Mouse (Mus musculus): Measurements from ENCODE around the gene Zcchc7.
"Not testable (repeated sequence)": the region's sequence is repeated elsewhere in the genome, so short reads cannot be mapped to it uniquely, and the experiment has no call there.

The Zcchc7 gene

DNA sequence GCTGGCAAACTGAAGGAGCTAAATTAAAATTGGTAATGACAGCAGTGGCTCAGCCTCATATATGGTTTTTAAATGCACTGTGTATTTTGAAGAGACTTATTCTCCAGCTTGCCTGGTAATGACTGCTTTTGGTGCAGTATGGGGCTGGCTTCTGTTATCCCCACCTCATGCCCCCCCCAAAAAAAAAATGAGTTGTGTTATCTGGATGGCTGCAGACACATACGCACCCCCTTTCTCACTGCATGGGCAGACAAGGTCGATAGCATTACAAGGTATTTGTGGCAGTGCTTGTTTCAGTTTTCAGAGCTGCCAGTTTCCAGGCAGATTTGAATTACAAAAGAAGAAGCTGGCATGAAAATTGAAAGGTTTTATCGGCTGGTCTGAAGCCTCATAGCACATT, 162.2 kb downstream of the Zcchc7 start:
- DNase-seq, result no peak

DNA sequence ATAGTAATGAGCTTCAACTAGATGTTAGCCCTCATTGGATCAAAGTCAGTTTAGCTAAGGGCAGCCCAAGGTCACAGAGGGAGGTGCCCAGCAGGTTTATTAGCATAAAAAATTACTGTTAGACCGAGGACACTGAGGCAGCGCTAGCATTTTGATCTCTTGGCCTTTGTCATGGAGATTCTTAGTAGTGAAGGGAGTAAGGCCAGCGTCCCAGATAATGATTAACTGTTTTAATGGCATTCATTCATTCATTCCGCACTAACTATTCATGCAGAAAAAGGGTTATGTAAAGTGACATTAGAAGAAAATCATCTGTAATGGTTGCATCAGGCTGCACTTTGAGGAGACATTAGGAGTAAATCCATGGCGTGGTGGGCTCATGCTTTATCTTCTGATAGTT, 165.2 kb downstream of the Zcchc7 start:
- DNase-seq, result no peak

DNA sequence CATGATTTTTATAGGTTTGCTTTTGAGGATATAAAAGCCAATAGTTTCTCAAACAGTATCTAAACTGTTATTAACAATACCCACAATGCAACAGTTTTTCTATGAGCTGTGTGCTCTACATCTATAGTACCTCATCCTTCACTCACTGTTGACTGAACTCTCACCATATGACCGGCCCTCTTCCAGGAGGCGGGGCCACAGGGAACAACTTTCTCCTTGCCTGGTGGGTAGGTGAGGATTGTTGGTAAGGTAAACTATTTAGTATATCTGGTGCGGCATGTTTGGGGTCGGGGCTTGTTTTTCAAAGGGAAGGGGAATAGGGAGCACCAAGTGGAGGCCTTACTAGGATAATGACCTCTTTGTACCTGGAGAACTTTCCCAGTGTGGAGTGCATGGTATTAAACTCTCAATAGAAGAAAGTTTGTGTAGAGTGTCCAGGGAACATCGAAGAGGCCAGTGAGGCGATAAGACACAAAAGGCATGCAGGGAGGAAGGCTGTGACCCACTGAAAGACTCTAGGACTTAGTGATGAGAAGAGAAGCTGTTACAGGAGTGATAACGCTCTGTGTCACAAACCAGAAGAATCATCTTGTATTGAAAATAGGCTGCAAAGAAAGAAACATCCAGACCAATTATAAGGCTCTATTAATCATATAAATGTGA, 166.9 kb downstream of the Zcchc7 start:
- DNase-seq, result no peak

DNA sequence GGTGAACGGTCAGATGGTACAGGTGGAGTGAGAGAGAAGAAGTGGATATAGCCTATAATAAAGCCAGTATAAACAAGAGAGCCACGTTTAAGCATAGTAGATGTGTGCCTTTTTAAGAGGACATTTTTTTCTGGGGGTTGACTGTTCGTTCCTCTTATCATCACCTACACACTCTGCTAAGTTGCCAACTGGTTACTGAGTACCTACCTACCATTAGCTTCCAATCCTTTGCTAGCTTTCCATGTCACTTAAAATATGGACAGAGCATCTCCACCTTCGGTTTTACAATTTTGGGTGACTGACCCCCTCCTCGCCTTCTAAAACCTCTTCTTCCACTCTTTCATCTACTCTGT, 167.4 kb downstream of the Zcchc7 start:
- no peak for DNase-seq

DNA sequence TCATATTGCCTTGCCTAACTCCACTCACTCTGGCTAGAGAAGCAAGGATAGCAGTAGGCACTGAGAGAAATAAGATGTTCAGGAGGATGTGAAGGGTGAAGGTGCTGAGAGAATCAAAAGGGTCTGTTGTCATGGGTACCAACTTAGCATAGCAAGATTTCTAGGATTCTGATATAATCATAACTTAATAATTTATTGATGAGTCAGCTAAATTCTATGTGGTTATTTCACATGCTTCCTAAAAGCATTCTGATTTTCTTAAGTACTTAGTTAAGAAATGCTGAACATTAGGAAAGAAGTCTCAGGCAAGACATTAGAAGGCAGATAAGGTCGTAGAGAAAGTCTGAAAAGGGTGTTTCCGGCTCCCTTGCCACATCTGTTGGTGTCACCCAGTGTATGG, 172.3 kb downstream of the Zcchc7 start:
- DNase-seq, result no peak

DNA sequence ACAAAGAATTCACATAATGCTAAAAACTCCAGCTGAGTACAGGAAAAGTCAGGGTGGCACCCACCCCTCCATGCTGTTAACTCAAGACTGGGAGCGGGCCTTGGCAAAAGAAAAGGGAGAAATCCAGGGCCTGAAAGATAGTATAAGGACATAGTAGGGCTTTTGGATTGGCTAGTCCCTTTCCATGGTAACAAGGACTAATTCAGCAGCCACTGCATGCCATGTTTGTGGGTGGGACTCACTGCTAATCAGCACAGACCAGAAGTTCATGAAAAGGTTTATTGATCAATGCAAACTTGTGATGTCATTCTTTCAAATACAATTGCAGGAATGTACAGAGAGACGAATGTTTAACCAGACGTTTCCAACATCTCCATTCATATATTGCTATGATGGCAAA, 173.1 kb downstream of the Zcchc7 start:
- no peak for DNase-seq

DNA sequence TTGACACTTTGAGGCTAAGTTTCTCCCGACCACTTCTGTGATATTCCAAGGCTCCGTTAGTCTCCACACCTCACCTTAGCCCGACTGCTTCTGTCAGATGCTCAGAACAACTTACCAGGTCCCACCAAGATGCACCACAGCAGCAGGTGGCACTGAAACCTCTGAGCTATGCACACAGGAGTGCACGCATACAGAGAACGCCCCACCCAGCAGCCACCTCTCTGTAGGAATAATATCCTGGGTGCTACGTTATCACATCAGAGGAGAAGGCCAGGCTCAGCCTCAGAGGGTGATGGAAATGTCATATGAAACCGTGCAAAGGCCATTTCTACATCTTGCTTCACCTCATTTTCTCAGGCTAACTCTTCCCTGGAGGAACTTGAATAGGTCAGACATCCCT, 174.7 kb downstream of the Zcchc7 start:
- DNase-seq, result no peak

DNA sequence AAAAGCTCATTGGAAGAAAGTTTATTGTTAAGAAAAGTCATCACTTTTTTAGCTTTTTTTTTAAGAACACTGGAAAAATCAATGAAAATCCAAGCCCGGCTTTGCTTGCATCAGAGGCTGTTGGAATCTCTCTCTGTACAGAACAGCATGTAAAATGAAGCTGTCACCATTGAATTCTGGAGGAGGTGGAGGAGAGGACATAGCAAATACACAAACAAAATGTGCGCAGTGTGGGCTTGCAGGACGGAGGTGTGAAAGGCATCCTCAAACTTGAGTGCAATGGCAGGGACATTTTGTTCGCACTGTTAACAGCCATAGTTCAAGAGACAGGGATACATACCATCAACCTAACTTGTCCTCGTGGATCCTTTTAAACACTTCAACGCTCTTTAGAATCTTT, 176.1 kb downstream of the Zcchc7 start:
- DNase-seq, result no peak

DNA sequence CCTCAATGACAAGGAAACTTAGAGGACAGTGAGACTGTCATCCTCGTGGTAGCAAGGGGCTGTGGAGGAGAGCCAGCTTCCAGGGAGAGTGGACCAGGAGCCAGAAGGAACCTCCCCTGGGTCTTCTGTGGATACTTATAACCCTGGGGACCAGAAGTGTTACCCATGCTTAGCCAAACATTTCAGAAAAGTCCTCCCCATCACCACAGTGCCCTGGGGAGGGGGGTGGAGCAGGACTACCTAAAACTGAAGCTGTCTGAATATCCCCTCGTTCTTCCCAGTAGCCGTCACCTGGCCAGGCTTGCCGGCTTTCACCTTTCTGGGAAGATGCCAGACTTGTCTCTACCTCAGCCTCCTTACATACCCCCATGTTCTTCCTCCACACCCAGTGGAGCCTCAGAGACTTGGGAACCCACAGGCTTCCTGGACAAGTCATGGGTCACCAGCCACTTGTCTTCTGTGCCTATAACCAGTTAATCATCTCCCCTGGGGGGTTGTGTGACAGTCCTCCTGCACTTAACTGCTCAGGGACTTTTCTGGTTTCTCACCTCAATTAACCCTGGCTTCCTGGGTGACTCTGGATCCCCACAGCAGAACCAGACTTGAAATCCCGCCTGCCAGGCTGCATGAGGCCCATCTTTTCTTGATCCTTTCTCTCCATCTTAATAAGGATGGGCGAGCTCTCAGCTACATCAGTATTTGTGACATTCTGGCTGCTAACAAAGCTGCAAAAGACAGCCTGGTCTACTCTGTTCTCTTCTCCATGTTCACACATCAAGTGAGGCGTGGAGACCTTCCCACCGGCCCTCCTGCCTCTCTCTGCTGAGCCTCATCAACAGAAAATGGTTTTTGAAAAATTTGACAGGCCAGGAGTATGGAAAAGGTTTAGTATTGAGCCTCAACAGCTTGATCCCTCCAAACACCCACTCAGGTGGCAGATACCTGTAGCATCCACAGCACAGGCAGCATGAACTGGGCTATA, 183.0 kb downstream of the Zcchc7 start:
- no peak for DNase-seq

DNA sequence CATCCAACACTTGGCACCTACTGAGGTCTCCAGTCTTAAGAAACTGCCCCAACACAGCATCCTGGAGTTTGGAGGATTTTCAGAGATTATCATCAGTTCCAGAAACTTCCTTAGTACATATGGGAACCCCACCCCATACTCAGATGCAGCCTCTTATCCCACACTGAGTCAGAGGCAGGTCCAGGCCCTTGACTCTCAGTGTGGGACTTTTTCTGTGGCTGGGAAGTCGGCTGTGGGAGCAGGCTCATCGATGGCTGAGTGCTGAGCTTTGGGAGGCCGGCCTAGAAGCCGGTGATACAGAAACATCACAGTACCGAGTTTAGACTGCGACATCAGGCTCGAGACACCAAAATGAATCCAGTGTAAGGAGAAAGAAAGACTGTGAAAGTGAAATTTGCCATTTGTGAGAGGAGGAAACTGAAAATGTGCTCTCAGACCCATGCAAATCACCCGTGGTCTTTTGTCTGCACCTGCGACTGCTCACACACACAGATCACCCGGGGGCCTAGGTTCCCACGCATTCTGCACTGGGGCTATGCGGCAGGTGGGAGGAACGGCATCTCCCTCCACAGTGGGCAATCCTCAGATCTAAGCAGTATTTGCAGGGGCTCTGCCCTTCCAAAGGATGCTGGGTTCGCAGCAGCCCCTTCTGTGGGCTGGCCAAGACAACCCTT, 184.0 kb downstream of the Zcchc7 start:
- DNase-seq, result no peak

DNA sequence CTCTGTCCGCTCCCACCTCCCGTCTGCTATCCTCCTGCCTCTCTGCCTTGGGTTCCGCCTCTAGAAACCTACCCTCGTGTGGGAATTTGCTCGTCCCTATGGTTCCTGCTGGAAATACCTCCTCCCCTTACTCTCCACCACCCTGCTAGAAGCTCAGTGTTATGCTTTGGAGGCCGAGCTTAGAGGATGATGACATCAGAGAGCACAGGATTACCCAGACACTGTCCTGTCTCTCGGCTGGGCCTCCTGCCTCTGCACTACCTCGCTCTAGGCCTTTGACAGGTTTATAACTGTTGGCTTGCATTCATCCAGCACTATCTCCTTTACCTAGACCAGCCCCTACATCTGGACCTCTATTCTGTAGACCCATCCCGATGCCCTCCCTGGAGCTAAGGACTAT, 184.6 kb downstream of the Zcchc7 start:
- no peak for DNase-seq

DNA sequence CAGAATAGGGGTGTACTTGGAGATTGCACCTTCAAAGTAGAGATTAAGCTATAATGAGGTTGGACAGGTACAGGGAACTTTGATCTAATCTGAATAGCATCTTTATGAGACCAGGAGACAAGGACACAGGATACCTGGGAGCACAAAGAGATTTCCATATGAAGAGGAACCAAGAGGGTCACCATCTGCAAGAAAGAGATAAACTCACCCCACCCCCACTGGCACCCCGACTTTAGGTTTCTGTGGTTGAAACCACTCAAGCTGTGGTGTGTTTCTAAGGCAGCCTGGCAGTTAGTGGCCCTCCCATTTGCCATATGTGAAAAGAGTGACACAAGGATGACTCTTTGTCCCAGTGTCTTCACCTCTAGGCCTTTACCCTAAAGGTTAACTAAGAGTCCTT, 186.6 kb downstream of the Zcchc7 start:
- no peak for DNase-seq

DNA sequence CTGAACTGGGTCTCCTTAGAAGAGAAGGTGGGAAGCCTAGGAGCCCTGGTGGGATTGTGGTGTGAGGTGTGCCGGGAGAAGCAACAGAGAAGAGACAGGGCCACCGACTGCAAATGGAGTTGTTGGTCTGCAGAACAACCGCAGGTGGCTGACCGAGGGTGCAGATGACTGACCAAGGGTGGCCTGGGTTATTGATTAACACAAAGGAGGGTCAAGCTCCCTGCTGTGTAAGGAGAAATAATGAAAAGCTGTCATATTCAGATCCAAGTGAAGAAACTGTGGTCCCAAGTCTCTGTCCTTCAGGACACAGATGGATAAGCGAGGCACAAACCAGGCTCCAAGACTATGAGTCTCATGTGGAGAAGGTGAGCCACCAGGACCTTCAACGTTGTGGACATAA, 187.8 kb downstream of the Zcchc7 start:
- no peak for DNase-seq

DNA sequence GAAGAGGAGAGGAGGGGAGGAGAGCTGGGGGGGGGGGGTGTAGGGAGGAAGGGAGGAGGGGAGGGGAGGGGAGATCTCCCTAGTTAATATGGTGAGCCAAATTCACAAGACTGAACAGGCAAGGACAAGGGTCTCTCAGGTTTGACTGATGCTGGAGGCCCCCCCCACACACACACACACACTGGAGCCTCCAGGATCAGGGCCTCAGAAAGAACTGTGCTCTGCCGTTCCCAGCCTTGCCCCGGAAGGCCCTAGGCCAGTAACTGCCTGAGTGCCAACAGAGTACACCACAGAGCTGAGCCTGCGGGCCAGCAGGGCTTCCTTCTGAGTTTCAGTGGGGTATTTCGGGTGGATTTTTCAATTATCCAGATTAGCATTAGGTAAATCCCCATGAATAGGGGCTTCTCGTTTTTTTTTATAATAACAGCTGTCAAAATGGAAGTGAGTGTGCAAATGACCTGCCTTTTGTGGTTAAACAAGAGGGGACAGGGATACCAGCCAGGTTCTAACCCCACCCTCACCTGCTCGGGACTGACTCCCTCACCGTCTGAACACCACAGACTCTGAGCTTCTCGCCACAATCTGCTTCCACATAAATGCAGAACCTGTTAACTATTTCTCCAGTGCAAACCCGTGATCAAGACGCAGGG, 188.9 kb downstream of the Zcchc7 start:
- DNase-seq, result no peak

DNA sequence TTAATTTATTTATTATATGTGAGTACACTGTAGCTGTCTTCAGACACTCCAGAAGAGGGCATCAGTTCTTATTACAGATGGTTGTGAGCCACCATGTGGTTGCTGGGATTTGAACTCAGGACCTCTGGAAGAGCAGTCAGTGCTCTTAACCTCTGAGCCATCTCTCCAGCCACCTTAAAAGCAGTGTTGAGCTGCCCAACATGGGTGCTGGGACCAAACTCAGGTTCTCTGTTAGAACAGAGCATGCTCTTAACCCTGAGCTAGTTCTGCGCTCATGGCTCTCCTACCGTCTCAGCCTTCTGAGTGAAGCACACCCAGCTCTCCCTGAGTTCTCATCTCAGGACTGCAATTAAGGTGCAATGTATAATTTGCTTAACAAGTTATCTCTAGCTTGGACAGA, 190.4 kb downstream of the Zcchc7 start:
- DNase-seq, result not testable (repeated sequence)

DNA sequence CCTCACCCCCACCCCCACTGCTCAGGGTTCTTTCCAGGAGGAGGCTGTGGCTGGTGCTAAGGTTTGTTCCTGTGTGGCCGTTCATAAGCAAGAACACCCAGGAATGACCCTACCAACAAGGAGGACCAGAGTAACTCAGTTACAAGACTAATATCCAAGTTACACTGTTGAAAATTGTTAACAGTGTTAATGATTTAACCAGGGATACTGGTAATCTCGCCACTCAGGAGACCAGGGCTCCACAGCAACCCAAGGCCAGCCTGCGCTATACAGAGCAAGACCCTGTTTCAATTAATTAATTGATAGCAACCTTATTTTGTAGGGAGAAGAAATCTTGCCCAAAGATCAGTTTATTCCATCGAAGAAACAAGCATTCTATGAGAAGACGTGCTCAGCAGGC, 191.8 kb downstream of the Zcchc7 start:
- no peak for DNase-seq

DNA sequence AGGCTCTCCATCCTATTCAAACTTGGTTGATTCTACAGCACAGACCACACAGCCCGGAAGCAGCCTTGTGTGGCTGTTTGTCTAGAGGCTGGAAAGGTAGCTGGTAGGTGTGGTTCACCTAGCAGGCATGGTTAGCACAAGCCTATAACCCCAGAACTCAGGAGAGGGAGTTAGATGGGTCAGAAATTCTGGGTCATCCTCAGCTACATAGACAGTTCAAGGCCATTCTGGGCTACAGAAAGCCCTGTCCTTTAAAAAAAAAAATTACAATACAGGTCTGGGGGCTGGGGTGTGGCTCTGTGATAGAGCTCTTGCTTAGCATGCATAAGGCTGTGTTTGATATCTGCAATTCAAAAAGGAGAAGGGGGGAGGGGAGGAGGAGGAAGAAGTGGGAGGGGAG, 192.6 kb downstream of the Zcchc7 start:
- no peak for DNase-seq

DNA sequence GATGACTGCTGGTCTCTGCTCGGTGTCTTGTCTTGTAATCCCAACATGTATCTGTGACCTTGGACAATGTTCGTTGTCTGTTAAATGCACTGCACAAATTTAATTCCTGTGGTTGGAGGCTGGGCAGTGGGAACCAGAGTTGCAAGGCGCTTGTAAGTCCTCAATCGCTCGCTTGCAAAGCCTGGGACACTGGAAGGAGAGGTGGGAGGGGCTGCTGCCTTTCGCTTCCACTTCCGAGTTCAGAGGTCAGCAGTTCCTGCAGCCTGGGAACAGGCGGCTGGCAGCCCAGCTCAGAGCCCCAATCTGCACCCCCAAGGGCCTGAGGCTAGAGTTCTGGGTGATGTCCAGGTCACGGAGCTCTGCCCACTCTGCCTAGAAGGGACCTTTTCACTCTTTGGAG, 197.4 kb downstream of the Zcchc7 start:
- no peak for DNase-seq

DNA sequence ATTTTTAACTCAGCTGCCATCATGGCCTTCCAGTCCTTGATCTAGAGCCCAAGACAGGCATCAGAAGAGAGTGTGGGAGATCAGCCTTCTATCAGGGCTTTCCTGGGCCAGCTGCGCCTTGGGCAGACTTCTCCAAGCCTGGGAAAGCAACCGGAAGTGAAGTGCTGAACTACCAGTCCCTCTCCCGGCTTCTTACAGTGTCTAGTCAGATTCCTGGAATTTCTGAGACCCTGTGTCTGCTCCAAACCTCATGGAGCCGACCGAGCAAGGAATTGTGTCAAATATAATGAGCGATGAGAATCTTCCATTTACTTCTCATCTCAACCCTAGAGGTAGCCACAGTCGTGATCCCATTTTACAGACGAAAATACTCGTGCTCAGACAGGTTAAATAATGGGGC, 203.1 kb downstream of the Zcchc7 start:
- no peak for DNase-seq

DNA sequence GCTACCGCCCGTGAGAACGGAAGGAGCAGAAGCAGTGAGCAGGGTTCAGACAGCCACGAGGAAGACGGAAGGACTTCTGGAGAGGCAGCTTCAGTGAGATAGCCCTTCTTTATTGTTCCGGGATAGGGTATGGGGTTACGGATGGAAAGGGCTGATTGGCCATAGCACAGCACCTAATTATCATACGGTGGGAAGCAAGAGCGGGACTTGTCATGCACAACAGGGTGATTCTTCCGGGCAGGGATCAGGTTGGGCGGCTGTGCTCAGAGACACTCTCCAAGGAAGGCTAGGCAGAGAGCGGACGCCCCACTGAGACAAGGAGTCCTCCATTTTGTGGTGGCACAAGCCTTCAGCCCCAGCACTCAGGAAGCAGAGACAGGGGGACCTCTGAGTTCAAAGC, 203.5 kb downstream of the Zcchc7 start:
- DNase-seq, result no peak

DNA sequence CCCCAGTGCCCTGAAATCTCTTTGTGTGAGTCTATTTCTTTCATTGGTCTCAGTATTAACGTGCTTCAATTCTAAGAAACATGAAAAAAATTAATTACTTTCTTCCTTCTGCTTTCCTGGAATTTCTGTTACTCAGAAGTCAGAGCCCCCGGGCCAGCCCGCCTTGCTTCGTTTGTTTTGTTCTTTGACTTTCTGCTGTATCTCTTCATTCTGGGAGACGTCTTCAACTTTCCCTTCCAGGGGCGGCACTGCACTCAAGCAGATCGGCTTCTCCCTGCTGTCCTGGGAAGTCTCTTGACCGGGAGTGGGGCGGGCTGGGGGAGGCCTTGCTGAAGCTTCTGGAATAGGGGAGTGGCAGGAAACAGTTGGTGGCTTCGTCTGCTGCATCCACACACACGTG, 207.5 kb downstream of the Zcchc7 start:
- no peak for DNase-seq

DNA sequence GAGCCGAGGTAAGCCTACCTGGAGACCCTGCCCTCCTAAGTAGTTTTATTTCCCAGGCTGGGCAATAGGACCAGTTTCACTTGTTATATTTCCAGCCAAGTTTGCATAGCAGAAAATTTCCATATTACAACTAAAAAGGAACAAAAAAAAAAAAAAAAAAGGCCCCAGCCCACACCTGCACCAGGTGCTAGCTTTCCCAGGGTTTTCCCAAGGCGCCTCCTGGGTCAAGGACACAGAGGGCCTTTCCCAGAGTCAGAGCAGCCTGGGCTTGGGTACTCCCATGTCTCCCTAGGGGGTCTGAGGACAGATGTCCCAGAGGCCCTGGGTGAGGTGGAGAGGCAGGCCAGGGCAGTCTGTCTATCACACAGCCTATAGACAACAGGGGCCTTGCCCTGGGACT, 209.5 kb downstream of the Zcchc7 start:
- no peak for DNase-seq

DNA sequence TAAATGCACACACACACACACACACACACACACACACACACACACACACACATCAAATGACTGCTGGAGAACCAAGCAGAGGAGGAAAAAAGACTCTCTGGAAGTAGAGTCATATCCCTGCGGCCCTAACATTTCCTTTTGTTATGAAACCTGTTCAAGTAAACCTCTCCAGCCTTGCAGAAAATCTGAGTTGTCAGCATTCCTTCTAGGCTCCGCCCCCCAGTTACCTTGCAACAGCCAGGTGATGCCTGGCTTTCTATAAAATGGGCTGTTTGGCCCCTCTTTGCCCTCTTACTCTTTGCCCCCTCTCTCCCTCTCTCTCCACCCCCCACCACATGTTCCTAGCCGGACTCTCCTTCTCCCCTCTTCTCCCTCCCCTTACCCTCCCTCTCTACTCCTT, 210.1 kb downstream of the Zcchc7 start:
- DNase-seq, result no peak

DNA sequence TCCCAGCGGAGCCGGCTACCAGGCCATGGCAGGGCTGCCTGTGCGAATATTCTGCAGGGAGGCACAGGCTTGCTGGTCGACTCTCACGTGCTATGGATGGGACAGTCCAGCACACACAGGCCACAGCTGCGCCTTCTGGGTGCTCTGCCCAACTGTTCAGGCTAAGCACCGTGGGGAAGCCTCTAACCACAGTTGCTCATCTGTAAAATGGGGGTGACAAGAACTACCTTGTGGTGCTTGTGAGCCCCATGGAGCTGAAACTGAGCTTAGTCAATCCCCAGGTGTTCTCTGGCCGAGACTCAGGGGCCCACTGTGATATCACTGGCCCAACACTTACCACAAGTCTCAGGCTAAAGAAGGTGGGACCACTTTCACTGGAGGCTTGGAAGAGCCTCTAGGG, 211.7 kb downstream of the Zcchc7 start:
- DNase-seq, result no peak

Measured in right cerebral cortex, postnatal 4 days (tissue).